Mouse (Mus musculus): ENCODE results near the gene Dusp22. TPM values are rescaled to one million over a fixed set of nuclear protein-coding genes. Genes with fewer than 3 reads are reported as not detected.

The Dusp22 gene
- polyA plus RNA-seq, 1 experiment from 2014 or later: 18.9 TPM

DNA sequence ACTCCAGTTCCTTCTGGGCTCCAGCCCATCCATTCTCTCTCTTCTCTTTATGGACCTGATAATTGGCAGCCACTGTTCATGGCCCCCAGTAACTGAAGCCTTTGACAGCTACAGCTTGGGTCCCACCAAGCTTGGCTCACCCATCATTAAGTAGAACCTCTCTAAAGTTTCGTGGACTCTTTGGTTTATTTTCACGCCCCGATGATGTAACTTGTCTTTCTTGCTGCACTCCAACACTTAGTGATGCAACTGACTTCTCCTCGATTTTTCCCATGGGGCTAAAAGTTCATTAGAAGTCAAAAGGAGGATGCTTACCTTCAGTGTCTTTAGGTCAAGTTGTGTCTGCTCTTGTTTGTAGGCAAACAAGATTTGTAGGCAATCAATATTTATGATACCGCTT is 10.6 kb upstream of the Dusp22 start:
- H3K4me2 ChIP-seq: no peak overlapping the region
- H3K4me1 ChIP-seq (replicated peaks): no peaks in the 10 kb centered on the region
- no peak overlapping the region for H3K9ac ChIP-seq
- no peak overlapping the region for H3K27ac ChIP-seq (ENCODE audit: poor library complexity, severe bottlenecking)
- H3K9me3 ChIP-seq (replicated peaks): no peaks in the 10 kb centered on the region
- no peak for ATAC-seq (ENCODE audit: insufficient number of reproducible peaks, low FRiP score)
- H3K36me3 ChIP-seq: no peaks in the 10 kb centered on the region
- no peak overlapping the region for H3K4me3 ChIP-seq
- H3K27me3 ChIP-seq (replicated peaks): no peaks in the 10 kb centered on the region
- 82% methylated on average over 5 of the region's 5 CpGs for WGBS

DNA sequence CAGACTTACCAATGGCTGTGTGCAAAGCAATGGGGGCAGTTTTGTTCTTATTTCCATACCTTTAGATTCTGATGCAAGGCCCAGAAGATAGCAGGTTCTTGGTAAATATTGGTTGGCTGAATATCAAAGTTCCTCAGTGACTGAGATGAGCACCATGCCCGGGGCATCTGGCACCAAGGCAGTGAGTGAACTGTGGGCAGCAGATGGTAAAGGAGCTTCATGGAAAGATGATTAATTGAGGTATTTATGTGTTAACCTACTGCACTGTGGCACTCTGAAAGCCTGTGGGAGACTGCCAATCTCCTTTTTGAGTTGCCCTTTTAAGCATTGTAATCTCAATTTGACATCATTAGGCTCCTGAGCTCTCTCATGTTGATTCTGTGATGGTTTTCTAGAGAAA is 9.1 kb upstream of the Dusp22 start:
- H3K27me3 ChIP-seq (replicated peaks): no peaks in the 10 kb centered on the region
- 87% methylated on average over 1 of the region's 1 CpGs for WGBS
- H3K27ac ChIP-seq (ENCODE audit: poor library complexity, severe bottlenecking): no peak overlapping the region
- no peak overlapping the region for H3K4me2 ChIP-seq
- H3K36me3 ChIP-seq: no peaks in the 10 kb centered on the region
- no peak overlapping the region for H3K9ac ChIP-seq
- ATAC-seq (ENCODE audit: insufficient number of reproducible peaks, low FRiP score): no peak
- no peak overlapping the region for H3K4me3 ChIP-seq
- H3K4me1 ChIP-seq (replicated peaks): no peaks in the 10 kb centered on the region
- H3K9me3 ChIP-seq (replicated peaks): no peaks in the 10 kb centered on the region

DNA sequence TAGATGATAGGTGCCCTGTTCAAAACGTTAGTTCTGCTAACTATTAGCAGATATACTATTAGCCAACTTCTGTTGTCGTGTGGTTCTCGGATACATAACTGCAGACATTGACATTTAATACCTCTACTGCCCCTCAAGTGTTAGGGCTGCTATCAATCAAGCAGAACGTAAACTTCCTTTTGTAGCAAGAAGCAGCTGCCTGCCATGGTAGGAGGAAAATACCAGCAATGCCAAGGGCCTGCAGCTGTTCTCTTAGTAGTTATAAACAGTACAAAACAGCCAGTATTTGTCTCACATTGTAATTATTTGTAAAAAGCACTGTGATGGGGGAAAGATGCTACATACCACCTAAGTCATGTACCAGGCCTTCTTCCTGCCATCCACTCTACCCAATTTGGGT is 6.7 kb upstream of the Dusp22 start:
- ATAC-seq (ENCODE audit: insufficient number of reproducible peaks, low FRiP score): no peak
- WGBS: 58% methylated on average over 4 of the region's 4 CpGs
- no peak overlapping the region for H3K4me2 ChIP-seq
- H3K9me3 ChIP-seq (replicated peaks): no peaks in the 10 kb centered on the region
- no peak overlapping the region for H3K9ac ChIP-seq
- H3K36me3 ChIP-seq: no peaks in the 10 kb centered on the region
- no peaks in the 10 kb centered on the region for H3K27me3 ChIP-seq (replicated peaks)
- no peak overlapping the region for H3K4me3 ChIP-seq
- no peaks in the 10 kb centered on the region for H3K4me1 ChIP-seq (replicated peaks)
- H3K27ac ChIP-seq (ENCODE audit: poor library complexity, severe bottlenecking): no peak overlapping the region

DNA sequence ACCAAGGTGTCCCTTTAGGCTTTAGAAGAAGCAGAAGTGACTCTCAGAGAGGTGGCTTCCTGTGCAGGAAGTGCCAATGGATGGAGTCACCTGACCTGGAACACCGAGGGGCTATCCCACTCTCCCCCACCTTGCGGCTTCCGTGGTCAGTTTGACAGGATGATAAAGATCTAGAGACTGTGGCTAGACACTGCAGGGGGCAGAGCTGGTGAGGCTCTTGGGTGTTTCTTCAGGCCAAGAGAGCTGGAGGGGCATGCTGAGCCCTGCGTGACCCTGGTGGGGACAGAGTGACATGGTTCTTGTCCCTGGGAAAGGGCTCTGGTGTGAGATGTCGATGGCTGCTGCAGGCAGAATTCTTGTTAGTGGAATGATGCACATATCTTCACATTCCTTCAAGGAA is 5.3 kb upstream of the Dusp22 start:
- no peaks in the 10 kb centered on the region for H3K36me3 ChIP-seq
- H3K4me3 ChIP-seq: no peak overlapping the region
- H3K27me3 ChIP-seq (replicated peaks): no peaks in the 10 kb centered on the region
- no peak overlapping the region for H3K27ac ChIP-seq (ENCODE audit: poor library complexity, severe bottlenecking)
- whole genome bisulfite sequencing: 51% methylated on average over 5 of the region's 5 CpGs
- H3K4me1 ChIP-seq (replicated peaks): no peaks in the 10 kb centered on the region
- H3K9ac ChIP-seq: no peak overlapping the region
- H3K4me2 ChIP-seq: no peak overlapping the region
- no peaks in the 10 kb centered on the region for H3K9me3 ChIP-seq (replicated peaks)
- ATAC-seq (ENCODE audit: insufficient number of reproducible peaks, low FRiP score): no peak

DNA sequence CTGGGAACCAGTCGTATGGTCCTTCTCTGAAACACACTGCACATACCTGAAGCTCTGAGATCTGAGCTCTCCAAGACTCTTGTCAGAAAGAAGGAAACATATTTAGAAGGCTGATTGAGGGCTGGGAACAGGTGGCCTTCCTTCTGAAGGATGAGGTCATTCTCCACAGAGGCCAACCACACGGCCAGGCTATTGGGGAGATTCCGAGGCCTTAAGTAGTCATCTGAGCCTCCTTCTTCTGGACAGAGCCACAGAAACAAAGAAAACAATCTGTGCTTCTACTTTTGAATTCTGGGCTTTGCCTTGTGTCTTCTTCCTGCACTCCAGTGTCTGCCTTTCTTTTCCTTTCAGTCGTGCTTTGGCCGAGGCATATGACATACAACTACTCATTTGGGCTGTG is 2.9 kb upstream of the Dusp22 start:
- Histone ChIP-seq H3K27me3 (replicated peaks) (no peaks in the 10 kb centered on the region), H3K4me1 (replicated peaks) (peaks cover 6% of the 10 kb centered on the region)
- 54% methylated on average over 5 of the region's 5 CpGs for WGBS

DNA sequence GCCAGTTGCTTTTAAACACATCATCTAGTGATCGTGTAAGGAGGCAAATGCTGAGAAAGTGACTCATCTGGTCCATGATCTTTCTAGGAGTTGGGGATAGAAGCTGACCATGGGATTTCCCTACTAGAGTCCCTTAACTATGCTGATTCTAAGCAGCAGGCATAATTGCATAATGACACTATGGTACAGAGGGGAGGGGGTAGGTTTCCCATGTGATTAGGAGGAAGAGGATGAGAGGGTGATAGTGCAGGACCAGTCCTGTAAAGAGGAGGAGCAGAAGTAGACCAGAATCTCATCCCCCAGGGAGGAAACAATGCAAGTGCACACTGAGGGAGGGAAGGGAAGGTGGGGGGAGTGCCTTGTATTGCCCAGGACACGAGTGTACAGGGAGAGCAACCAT is 2.0 kb upstream of the Dusp22 start:
- Histone ChIP-seq H3K4me2 (no peak overlapping the region), H3K9me3 (replicated peaks) (no peaks in the 10 kb centered on the region), H3K27ac (ENCODE audit: poor library complexity, severe bottlenecking) (no peak overlapping the region), H3K27me3 (replicated peaks) (no peaks in the 10 kb centered on the region), H3K4me3 (no peak overlapping the region), H3K9ac (no peak overlapping the region), H3K4me1 (replicated peaks) (peaks cover 6% of the 10 kb centered on the region), H3K36me3 (no peaks in the 10 kb centered on the region)
- no peak for ATAC-seq (ENCODE audit: insufficient number of reproducible peaks, low FRiP score)
- 55% methylated on average over 2 of the region's 2 CpGs for WGBS

More for the DNA sequence above, 2.9 kb upstream of the Dusp22 start:
- no peak overlapping the region for H3K4me3 ChIP-seq
- no peak for ATAC-seq (ENCODE audit: insufficient number of reproducible peaks, low FRiP score)
- H3K27ac ChIP-seq (ENCODE audit: poor library complexity, severe bottlenecking): no peak overlapping the region
- H3K36me3 ChIP-seq: no peaks in the 10 kb centered on the region
- H3K9me3 ChIP-seq (replicated peaks): no peaks in the 10 kb centered on the region
- H3K9ac ChIP-seq: no peak overlapping the region
- H3K4me2 ChIP-seq: no peak overlapping the region

DNA sequence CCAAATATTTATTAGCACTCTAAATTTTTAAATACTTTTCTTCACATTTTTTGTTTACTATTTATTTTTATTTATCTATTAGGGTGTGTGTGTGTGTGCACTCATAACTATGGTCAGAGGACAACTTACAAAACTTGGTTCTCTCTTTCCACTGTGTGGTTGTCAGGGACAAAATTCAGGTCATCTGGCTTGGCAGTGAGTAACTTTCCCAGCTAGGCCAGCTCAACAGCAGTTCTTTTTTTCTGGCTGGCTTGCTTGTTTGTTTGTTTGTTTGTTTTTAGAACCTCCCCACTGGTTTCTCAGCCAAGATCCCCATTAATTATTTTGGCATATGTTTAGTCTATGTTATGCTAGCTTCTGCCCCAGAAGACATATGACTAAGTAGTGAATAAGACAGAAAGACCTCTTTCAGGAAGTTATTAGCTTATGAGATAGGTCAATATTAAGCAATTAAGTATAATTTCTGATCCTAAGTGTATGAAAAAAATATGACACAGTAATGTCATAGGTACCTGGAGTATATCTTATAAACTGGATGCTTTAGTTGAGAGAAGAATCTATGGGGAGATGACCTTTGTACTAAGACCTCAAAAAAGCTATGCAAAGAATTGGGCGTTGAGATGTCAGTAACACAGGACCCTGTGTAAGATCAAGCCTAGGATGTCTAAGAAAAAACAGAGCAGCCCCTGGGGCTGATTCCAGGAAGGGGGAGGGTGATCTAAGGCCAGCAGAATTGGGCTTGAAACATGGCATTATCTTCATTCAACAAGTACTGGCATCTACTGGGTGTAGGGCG is 1.4 kb upstream of the Dusp22 start:
- Histone ChIP-seq H3K27me3 (replicated peaks) (no peaks in the 10 kb centered on the region), H3K9ac (no peak overlapping the region), H3K4me1 (replicated peaks) (peaks cover 6% of the 10 kb centered on the region), H3K4me3 (no peak overlapping the region), H3K4me2 (no peak overlapping the region), H3K9me3 (replicated peaks) (no peaks in the 10 kb centered on the region), H3K27ac (ENCODE audit: poor library complexity, severe bottlenecking) (no peak overlapping the region), H3K36me3 (no peaks in the 10 kb centered on the region)
- no peak for ATAC-seq (ENCODE audit: insufficient number of reproducible peaks, low FRiP score)
- 77% methylated on average over 2 of the region's 2 CpGs for WGBS

DNA sequence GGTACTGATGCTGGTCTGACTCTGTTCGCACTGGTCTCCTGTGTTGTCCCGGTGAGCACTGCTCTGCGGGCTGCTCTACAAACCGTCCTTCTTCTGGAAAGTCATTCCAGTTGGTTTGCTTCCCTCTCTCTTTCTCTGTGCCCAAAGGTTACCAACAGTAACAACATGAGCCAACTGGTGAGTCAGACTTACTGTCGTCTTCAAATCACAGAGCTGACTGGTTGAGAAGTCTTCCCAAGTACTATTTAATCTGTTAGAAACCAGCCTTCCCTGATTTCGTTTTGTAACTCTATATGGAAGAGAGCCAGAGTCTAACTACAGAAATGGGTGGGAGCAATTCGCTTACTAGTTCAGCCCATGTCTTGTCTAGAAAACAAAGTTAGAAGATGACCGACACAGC is 5.5 kb downstream of the Dusp22 start:
- Histone ChIP-seq H3K4me1 (replicated peaks) (peaks cover 13% of the 10 kb centered on the region), H3K9me3 (replicated peaks) (no peaks in the 10 kb centered on the region), H3K4me2 (no peak overlapping the region), H3K9ac (no peak overlapping the region), H3K27ac (ENCODE audit: poor library complexity, severe bottlenecking) (no peak overlapping the region), H3K27me3 (replicated peaks) (no peaks in the 10 kb centered on the region), H3K36me3 (0 out of 2 replicates have a peak, but pooled peaks cover 2% of the 10 kb centered on the region), H3K4me3 (no peak overlapping the region)
- 86% methylated on average over 8 of the region's 8 CpGs for WGBS
- ATAC-seq (ENCODE audit: insufficient number of reproducible peaks, low FRiP score): no peak

DNA sequence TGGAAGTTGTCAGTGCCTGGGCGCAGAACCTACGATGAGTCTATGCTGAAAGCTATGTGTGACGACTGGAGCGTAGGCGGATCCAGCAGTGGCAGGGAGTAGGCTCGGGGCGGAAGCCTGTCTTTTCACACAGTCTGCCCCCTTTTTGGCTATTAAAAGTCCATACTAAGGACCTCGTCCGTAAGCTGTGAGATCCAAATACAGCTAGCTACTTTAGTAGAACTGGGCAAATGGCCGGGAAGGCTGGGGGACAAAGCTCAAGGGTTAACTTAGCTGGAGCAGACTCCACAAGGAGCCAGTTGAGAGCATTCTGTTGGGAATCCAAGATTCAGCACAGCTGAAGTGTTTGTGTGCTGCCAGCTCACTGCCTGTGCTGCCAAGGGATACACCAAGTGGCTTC is 6.7 kb downstream of the Dusp22 start:
- 88% methylated on average over 10 of the region's 10 CpGs for WGBS
- Histone ChIP-seq H3K4me1 (replicated peaks) (0 out of 2 replicates have a peak, but pooled peaks cover 7% of the 10 kb centered on the region), H3K4me2 (no peak overlapping the region), H3K36me3 (0 out of 2 replicates have a peak, but pooled peaks cover 5% of the 10 kb centered on the region), H3K9ac (no peak overlapping the region), H3K9me3 (replicated peaks) (no peaks in the 10 kb centered on the region), H3K27ac (ENCODE audit: poor library complexity, severe bottlenecking) (no peak overlapping the region), H3K27me3 (replicated peaks) (no peaks in the 10 kb centered on the region), H3K4me3 (no peak overlapping the region)
- ATAC-seq (ENCODE audit: insufficient number of reproducible peaks, low FRiP score): no peak

DNA sequence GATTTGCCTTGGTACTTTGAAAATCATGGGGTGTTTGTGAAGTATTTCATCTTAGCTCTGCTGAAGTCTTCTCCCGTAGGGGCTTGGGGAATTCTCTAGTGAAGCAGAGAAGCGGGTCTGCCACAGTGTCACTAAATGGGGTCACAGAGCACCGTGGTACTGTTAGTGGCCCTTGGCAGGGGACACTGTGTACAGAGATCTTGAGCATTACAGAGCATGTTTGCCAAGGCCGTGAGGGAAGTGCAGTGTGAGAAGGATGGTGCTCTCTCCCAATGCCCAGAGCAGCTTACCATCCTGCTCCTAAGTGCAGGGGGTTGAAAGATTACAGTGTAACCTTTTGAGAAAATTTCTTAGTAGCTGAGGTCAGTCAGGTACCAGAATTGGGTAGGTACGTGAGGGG is 8.5 kb downstream of the Dusp22 start:
- no peaks in the 10 kb centered on the region for H3K9me3 ChIP-seq (replicated peaks)
- H3K27me3 ChIP-seq (replicated peaks): no peaks in the 10 kb centered on the region
- H3K9ac ChIP-seq: no peak overlapping the region
- H3K4me1 ChIP-seq (replicated peaks): 0 out of 2 replicates have a peak, but pooled peaks cover 7% of the 10 kb centered on the region
- ATAC-seq (ENCODE audit: insufficient number of reproducible peaks, low FRiP score): no peak
- H3K27ac ChIP-seq (ENCODE audit: poor library complexity, severe bottlenecking): no peak overlapping the region
- no peak overlapping the region for H3K4me2 ChIP-seq
- 83% methylated on average over 5 of the region's 5 CpGs for WGBS
- 0 out of 2 replicates have a peak, but pooled peaks cover 5% of the 10 kb centered on the region for H3K36me3 ChIP-seq
- H3K4me3 ChIP-seq: no peak overlapping the region

DNA sequence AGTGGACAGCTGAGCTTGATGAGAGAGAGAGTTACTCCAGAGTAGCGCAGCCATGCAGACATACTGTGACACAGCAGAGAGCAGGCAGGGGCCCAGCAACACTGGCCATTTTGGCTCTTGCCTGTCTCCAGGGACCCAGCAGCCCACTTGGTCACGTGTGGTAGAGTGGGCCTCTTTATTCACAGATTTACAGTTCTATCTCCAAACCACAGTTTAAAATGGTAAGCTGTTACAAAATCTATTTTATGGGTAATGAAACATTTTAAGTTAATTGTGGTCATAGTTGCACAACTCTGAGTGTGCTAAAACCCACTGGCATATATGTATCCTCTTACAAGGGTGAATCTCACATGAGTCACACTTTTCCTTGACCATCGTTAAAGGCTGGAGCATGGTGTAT is 9.5 kb downstream of the Dusp22 start:
- no peaks in the 10 kb centered on the region for H3K27me3 ChIP-seq (replicated peaks)
- no peaks in the 10 kb centered on the region for H3K9me3 ChIP-seq (replicated peaks)
- 0 out of 2 replicates have a peak, but pooled peaks cover 6% of the 10 kb centered on the region for H3K36me3 ChIP-seq
- no peak overlapping the region for H3K27ac ChIP-seq (ENCODE audit: poor library complexity, severe bottlenecking)
- H3K4me2 ChIP-seq: no peak overlapping the region
- H3K4me1 ChIP-seq (replicated peaks): 0 out of 2 replicates have a peak, but pooled peaks cover 7% of the 10 kb centered on the region
- H3K9ac ChIP-seq: no peak overlapping the region
- no peak overlapping the region for H3K4me3 ChIP-seq
- no peak for ATAC-seq (ENCODE audit: insufficient number of reproducible peaks, low FRiP score)
- 84% methylated on average over 3 of the region's 3 CpGs for WGBS

DNA sequence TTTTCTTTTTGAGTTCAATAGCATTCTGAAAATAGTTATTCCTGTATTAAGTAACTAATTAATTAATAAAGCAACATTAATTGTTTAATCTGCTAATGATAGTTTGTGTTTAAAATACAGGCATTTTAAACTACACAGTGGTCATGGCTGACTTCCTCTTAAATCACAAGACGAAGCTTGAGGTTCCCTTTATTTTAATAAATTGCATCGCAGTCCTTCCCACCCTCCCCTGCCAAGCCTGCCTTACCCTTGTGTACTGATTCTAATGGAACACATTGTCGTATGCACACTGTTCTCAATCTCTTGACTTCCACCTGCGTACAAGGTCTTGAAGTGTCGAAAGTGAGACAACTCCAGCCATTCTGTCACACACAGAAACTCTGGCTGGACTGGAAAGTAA is 14.1 kb downstream of the Dusp22 start:
- Histone ChIP-seq H3K4me1 (replicated peaks) (no peaks in the 10 kb centered on the region), H3K4me3 (no peak overlapping the region), H3K9ac (no peak overlapping the region), H3K27ac (ENCODE audit: poor library complexity, severe bottlenecking) (no peak overlapping the region), H3K27me3 (replicated peaks) (no peaks in the 10 kb centered on the region), H3K9me3 (replicated peaks) (no peaks in the 10 kb centered on the region), H3K36me3 (0 out of 2 replicates have a peak, but pooled peaks cover 8% of the 10 kb centered on the region), H3K4me2 (no peak overlapping the region)
- 86% methylated on average over 5 of the region's 5 CpGs for whole genome bisulfite sequencing
- no peak for ATAC-seq (ENCODE audit: insufficient number of reproducible peaks, low FRiP score)
